Mouse (Mus musculus) spleen, adult 2 months (tissue): ENCODE results near the gene Grik3.

Source experiments
- CTCF ChIP-seq: fragments of 200-500 bp; IDR thresholded peaks from 2 replicates; pipeline ENCODE4 v1.5.1; 2011; ENCODE audit warnings: mild to moderate bottlenecking, inconsistent platforms; ENCODE audit not compliant: insufficient read depth, insufficient read length, insufficient replicate concordance; ENCODE audit errors: extremely low read depth
- POLR2A ChIP-seq: fragments of 200-500 bp; IDR thresholded peaks from 2 replicates; pipeline ENCODE4 v1.6.1; 2011; ENCODE audit warnings: low read depth, low read length, inconsistent platforms

DNA sequence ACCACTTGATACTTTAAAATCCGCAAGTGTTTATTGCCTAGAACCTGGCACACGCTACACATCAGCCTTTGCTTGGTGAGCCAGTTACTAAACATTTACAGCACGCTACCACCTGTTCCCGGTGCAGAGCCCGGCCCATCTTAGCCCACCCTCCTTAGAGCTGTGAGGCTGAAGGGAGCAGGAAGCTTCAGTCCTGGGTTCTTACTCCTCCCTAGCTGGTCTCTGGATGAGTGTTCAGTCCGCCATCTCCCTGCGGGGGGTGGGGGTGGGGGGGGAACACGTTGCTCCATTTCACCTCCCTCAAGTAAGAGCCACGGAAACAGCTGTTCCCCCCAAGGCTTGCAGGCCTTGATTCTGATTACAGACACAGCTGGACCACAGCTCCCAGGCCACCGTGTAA is 236.5 kb downstream of the Grik3 start:
- no peak for TF ChIP-seq POLR2A
- no peak for TF ChIP-seq CTCF
